Mouse (Mus musculus): Measurements from ENCODE around the gene Lamc2.

Lamc2 gene

GRCm38 (mm10) chr1:153126491-153127381 is 59.5 kb downstream of the Lamc2 start:
- DNase-seq, result no peak

- DNase-seq, result no peak
Measured at GRCm38 (mm10) chr1:153125287-153126275, 60.7 kb downstream of the Lamc2 start.

GRCm38 (mm10) chr1:153124502-153124901 is 61.7 kb downstream of the Lamc2 start:
- no peak for DNase-seq

- no peak for DNase-seq
Measured at GRCm38 (mm10) chr1:153122764-153123163, 63.5 kb downstream of the Lamc2 start.

GRCm38 (mm10) chr1:153121320-153121719 is 64.9 kb downstream of the Lamc2 start:
- DNase-seq, result no peak

GRCm38 (mm10) chr1:153120544-153120943 is 65.7 kb downstream of the Lamc2 start:
- DNase-seq, result no peak

- DNase-seq, result no peak
Measured at GRCm38 (mm10) chr1:153115315-153115714, 70.9 kb downstream of the Lamc2 start.

- no peak for DNase-seq
Measured at GRCm38 (mm10) chr1:153111596-153111995, 74.7 kb downstream of the Lamc2 start.

- no peak for DNase-seq
Measured at GRCm38 (mm10) chr1:153109836-153110235, 76.4 kb downstream of the Lamc2 start.

GRCm38 (mm10) chr1:153109346-153109745 is 76.9 kb downstream of the Lamc2 start:
- DNase-seq, result no peak

- DNase-seq, result peak; percentile 28
Measured at GRCm38 (mm10) chr1:153107866-153108265, 78.4 kb downstream of the Lamc2 start.

GRCm38 (mm10) chr1:153104804-153105203 is 81.4 kb downstream of the Lamc2 start:
- DNase-seq, result no peak

GRCm38 (mm10) chr1:153103186-153103554 is 83.1 kb downstream of the Lamc2 start:
- DNase-seq, result no peak

GRCm38 (mm10) chr1:153102296-153103185 is 83.7 kb downstream of the Lamc2 start:
- DNase-seq, result no peak

GRCm38 (mm10) chr1:153101327-153101880 is 84.8 kb downstream of the Lamc2 start:
- DNase-seq, result peak; percentile 29

- no peak for DNase-seq
Measured at GRCm38 (mm10) chr1:153100912-153101311, 85.3 kb downstream of the Lamc2 start.

- no peak for DNase-seq
Measured at GRCm38 (mm10) chr1:153098586-153098985, 87.7 kb downstream of the Lamc2 start.

GRCm38 (mm10) chr1:153097017-153097675 is 89.1 kb downstream of the Lamc2 start:
- DNase-seq, result no peak

GRCm38 (mm10) chr1:153095826-153096727 is 90.2 kb downstream of the Lamc2 start:
- DNase-seq, result no peak

GRCm38 (mm10) chr1:153095328-153095727 is 90.9 kb downstream of the Lamc2 start:
- DNase-seq, result no peak

All from right cerebral cortex, adult 18-20 months (tissue).